Mouse (Mus musculus): ENCODE data around the gene Nek1.

DNA sequence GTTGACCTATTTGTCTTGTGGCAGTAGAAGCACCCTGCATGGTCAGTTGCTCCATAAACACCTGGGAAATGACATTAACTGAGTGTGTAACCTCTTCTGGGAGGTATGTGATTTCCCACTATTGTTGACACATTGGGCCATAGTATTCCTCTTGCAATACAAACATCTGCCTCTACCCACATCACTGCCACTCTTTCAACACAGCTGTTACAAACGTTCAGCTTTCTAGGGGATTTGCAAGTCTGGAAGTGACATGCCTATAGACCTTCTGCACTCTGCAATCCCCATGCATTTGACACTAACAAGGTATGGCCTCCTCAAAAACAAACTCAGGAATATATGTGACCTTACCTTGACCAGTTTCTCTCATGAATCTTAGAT lies 169.2 kb downstream of the Nek1 start:
- TF ChIP-seq CTCF (conservative IDR thresholded peaks at IDR 0.05; ENCODE audit: low read length) (no peak), NANOG (IDR thresholded peaks at IDR 0.05; ENCODE audit: borderline replicate concordance, low read length) (no peak), POU5F1 (IDR thresholded peaks at IDR 0.05; ENCODE audit: borderline replicate concordance, low read length) (no peak)

All from E14TG2a.4 (cell line).